Mouse (Mus musculus) testis, adult 2 months (tissue): Measurements from ENCODE around the gene H2al1g. TPM values are rescaled to one million over a fixed set of nuclear protein-coding genes. Genes with fewer than 3 reads are reported as not detected.
"Not testable (repeated sequence)": the region's sequence is repeated elsewhere in the genome, so short reads cannot be mapped to it uniquely, and the experiment has no call there.

Experiments used
- H3K27ac ChIP-seq: fragments of 200-500 bp; 2 replicates; pipeline ENCODE4 v1.5.1; 2012; ENCODE audit warnings: low read depth, low read length; ENCODE audit not compliant: control insufficient read depth, insufficient read depth
- H3K27me3 ChIP-seq: fragments of 200-500 bp; 2 replicates; pipeline ENCODE4 v1.6.1; 2012; ENCODE audit warnings: mild to moderate bottlenecking, low read length, moderate library complexity; ENCODE audit not compliant: control insufficient read depth, insufficient read depth
- H3K36me3 ChIP-seq: fragments of 200-500 bp; 2 replicates; pipeline ENCODE4 v1.6.1; 2012; ENCODE audit warnings: mild to moderate bottlenecking, low read length; ENCODE audit not compliant: control insufficient read depth, insufficient read depth
- H3K4me1 ChIP-seq: fragments of 200-500 bp; 2 replicates; pipeline ENCODE4 v1.6.1; 2012; ENCODE audit warnings: low read length; ENCODE audit not compliant: control insufficient read depth, insufficient read depth
- H3K4me3 ChIP-seq: fragments of 200-500 bp; 2 replicates; pipeline ENCODE4 v1.5.1; 2012; ENCODE audit warnings: low read depth, mild to moderate bottlenecking, low read length, moderate library complexity, mixed read lengths; ENCODE audit not compliant: control insufficient read depth
- CTCF ChIP-seq: fragments of 200-500 bp; IDR thresholded peaks from 2 replicates; pipeline ENCODE4 v1.5.1; 2012; ENCODE audit warnings: low read depth, mild to moderate bottlenecking, inconsistent platforms, low read length, moderate library complexity; ENCODE audit not compliant: control insufficient read depth, insufficient read depth, insufficient replicate concordance
- POLR2A ChIP-seq: fragments of 200-500 bp; IDR thresholded peaks from 2 replicates; pipeline ENCODE4 v1.6.1; 2012; ENCODE audit warnings: low read depth, mild to moderate bottlenecking, inconsistent platforms, low read length, moderate library complexity; ENCODE audit not compliant: control insufficient read depth
- polyA plus RNA-seq: library from polyadenylated mRNA; depleted of rRNA; stranded (reverse); fragments of >200 nt; gene quantifications from 2 replicates; pipeline ENCODE4 v1.2.3, GENCODE M21; 2012

The H2al1g gene
- polyA plus RNA-seq, 1 experiment: 37.6 TPM

- H3K4me1 ChIP-seq, H3K36me3 ChIP-seq, H3K27ac ChIP-seq, H3K4me3 ChIP-seq, H3K27me3 ChIP-seq: not testable (repeated sequence)
Measured at GRCm38 (mm10) chrX:11314858-11315257, 3.2 kb upstream of the H2al1g start, which contains the start of gene H2al1f. TSS of gene H2al1f (plus strand) at chrX:11315158.

GRCm38 (mm10) chrX:11321192-11321591, 3.1 kb downstream of the H2al1g start, which contains the start of gene H2al1h:
TSS of gene H2al1h (plus strand) at chrX:11321492.
- H3K27ac ChIP-seq, H3K4me3 ChIP-seq, H3K27me3 ChIP-seq, H3K4me1 ChIP-seq, H3K36me3 ChIP-seq: not testable (repeated sequence)

GRCm38 (mm10) chrX:11324359-11324758, 6.3 kb downstream of the H2al1g start, which contains the start of gene H2al1i:
TSS of gene H2al1i (plus strand) at chrX:11324659.
- H3K36me3 ChIP-seq, H3K27ac ChIP-seq, H3K27me3 ChIP-seq, H3K4me1 ChIP-seq, H3K4me3 ChIP-seq: not testable (repeated sequence)

GRCm38 (mm10) chrX:11327522-11327921, 9.5 kb downstream of the H2al1g start, which contains the start of gene H2al1j:
TSS of gene H2al1j (plus strand) at chrX:11327822.
- not testable (repeated sequence) for H3K36me3 ChIP-seq, H3K27ac ChIP-seq, H3K4me3 ChIP-seq, H3K4me1 ChIP-seq, H3K27me3 ChIP-seq

GRCm38 (mm10) chrX:11345762-11346161, 27.7 kb downstream of the H2al1g start:
- no peaks in the 10 kb centered on the region for H3K27me3 ChIP-seq
- H3K4me3 ChIP-seq: no peak overlapping the region
- no peaks in the 10 kb centered on the region for H3K36me3 ChIP-seq
- no peaks in the 10 kb centered on the region for H3K4me1 ChIP-seq
- TF ChIP-seq POLR2A: no peak
- no peak for TF ChIP-seq CTCF
- no peak overlapping the region for H3K27ac ChIP-seq

- TF ChIP-seq CTCF: no peak
- TF ChIP-seq POLR2A: no peak
- H3K4me1 ChIP-seq: no peaks in the 10 kb centered on the region
- no peaks in the 10 kb centered on the region for H3K36me3 ChIP-seq
- no peak overlapping the region for H3K27ac ChIP-seq
- H3K27me3 ChIP-seq: no peaks in the 10 kb centered on the region
- no peak overlapping the region for H3K4me3 ChIP-seq
Measured at GRCm38 (mm10) chrX:11346756-11347155, 28.7 kb downstream of the H2al1g start.

GRCm38 (mm10) chrX:11360823-11361222, 42.8 kb downstream of the H2al1g start:
- TF ChIP-seq POLR2A: no peak
- no peak overlapping the region for H3K27ac ChIP-seq
- no peaks in the 10 kb centered on the region for H3K4me1 ChIP-seq
- no peak overlapping the region for H3K4me3 ChIP-seq
- no peaks in the 10 kb centered on the region for H3K27me3 ChIP-seq
- H3K36me3 ChIP-seq: no peaks in the 10 kb centered on the region

- Histone ChIP-seq H3K36me3 (no peaks in the 10 kb centered on the region), H3K4me1 (no peaks in the 10 kb centered on the region), H3K27me3 (no peaks in the 10 kb centered on the region), H3K4me3 (no peak overlapping the region), H3K27ac (no peak overlapping the region)
- TF ChIP-seq CTCF (no peak), POLR2A (no peak)
Measured at GRCm38 (mm10) chrX:11361261-11361660, 43.2 kb downstream of the H2al1g start.
